Mouse (Mus musculus) lung, postnatal 0 days (tissue): ENCODE measurements around the gene Sergef.

Experiments used
- CTCF ChIP-seq: IDR thresholded peaks from 2 replicates; pipeline ENCODE4 v1.5.1; 2016; ENCODE audit warnings: antibody characterized with exemption, mild to moderate bottlenecking
- EP300 ChIP-seq: IDR thresholded peaks from 2 replicates; pipeline ENCODE4 v1.6.1; 2016; ENCODE audit warnings: antibody characterized with exemption, mild to moderate bottlenecking, control low read depth

- TF ChIP-seq CTCF (no peak), EP300 (no peak)
These were observed 130.9 kb downstream of the Sergef start for GRCm38 (mm10) chr7:46508590-46509318.
